Mouse (Mus musculus): ENCODE results near the gene Adamts15. TPM values are rescaled to one million over a fixed set of nuclear protein-coding genes. Genes with fewer than 3 reads are reported as not detected.

The Adamts15 gene
- polyA plus RNA-seq, 1 experiment from 2014 or later: 4.4 TPM

- no peak overlapping the region for H3K4me3 ChIP-seq (replicated peaks; ENCODE audit: low read length)
- H3K36me3 ChIP-seq (ENCODE audit: control insufficient read depth, insufficient read depth): no peaks in the 10 kb centered on the region
- no peak overlapping the region for H3K27ac ChIP-seq (ENCODE audit: low read length)
- WGBS: 73% methylated on average over 4 of the region's 4 CpGs
- H3K4me1 ChIP-seq (replicated peaks; ENCODE audit: control insufficient read depth, insufficient read depth, low read length): peaks cover 3% of the 10 kb centered on the region; the same call in 1 of the 2 replicates
- H3K9me3 ChIP-seq (ENCODE audit: control insufficient read depth, low read length): no peaks in the 10 kb centered on the region
- no peak overlapping the region for H3K9ac ChIP-seq (replicated peaks; ENCODE audit: low read depth, low read length)
- H3K27me3 ChIP-seq (replicated peaks; ENCODE audit: control insufficient read depth, insufficient read depth, low read length): no peaks in the 10 kb centered on the region
- no peak overlapping the region for H3K4me2 ChIP-seq (ENCODE audit: low read length)
- ATAC-seq: no peak
These were observed 28.3 kb upstream of the Adamts15 start for GRCm38 (mm10) chr9:30950592-30950991.

- ATAC-seq: peak; percentile 52; the same call in 1 of the 2 replicates
- Histone ChIP-seq H3K36me3 (ENCODE audit: control insufficient read depth, insufficient read depth) (no peaks in the 10 kb centered on the region), H3K27ac (ENCODE audit: low read length) (no peak overlapping the region), H3K4me3 (replicated peaks; ENCODE audit: low read length) (no peak overlapping the region), H3K4me2 (ENCODE audit: low read length) (no peak overlapping the region), H3K9me3 (ENCODE audit: control insufficient read depth, low read length) (no peaks in the 10 kb centered on the region), H3K4me1 (replicated peaks; ENCODE audit: control insufficient read depth, insufficient read depth, low read length) (peaks cover 3% of the 10 kb centered on the region; the same call in 1 of the 2 replicates), H3K27me3 (replicated peaks; ENCODE audit: control insufficient read depth, insufficient read depth, low read length) (peaks cover under 1% of the 10 kb centered on the region; the same call in 1 of the 2 replicates), H3K9ac (replicated peaks; ENCODE audit: low read depth, low read length) (no peak overlapping the region)
- WGBS: 37% methylated on average over 4 of the region's 4 CpGs
These were observed 27.7 kb upstream of the Adamts15 start for GRCm38 (mm10) chr9:30949971-30950370.

- Histone ChIP-seq H3K4me2 (ENCODE audit: low read length) (no peak overlapping the region), H3K27me3 (replicated peaks; ENCODE audit: control insufficient read depth, insufficient read depth, low read length) (peaks cover 6% of the 10 kb centered on the region; the same call in 1 of the 2 replicates), H3K9ac (replicated peaks; ENCODE audit: low read depth, low read length) (no peak overlapping the region), H3K36me3 (ENCODE audit: control insufficient read depth, insufficient read depth) (no peaks in the 10 kb centered on the region), H3K4me1 (replicated peaks; ENCODE audit: control insufficient read depth, insufficient read depth, low read length) (peaks cover 3% of the 10 kb centered on the region; the same call in 1 of the 2 replicates), H3K4me3 (replicated peaks; ENCODE audit: low read length) (no peak overlapping the region), H3K27ac (ENCODE audit: low read length) (no peak overlapping the region), H3K9me3 (ENCODE audit: control insufficient read depth, low read length) (no peaks in the 10 kb centered on the region)
- WGBS: 75% methylated on average over 3 of the region's 3 CpGs
- no peak for ATAC-seq
These were observed 27.2 kb upstream of the Adamts15 start for GRCm38 (mm10) chr9:30949422-30949821.

GRCm38 (mm10) chr9:30945276-30945675, 23.0 kb upstream of the Adamts15 start:
- Histone ChIP-seq H3K9ac (replicated peaks; ENCODE audit: low read depth, low read length) (no peak overlapping the region), H3K36me3 (ENCODE audit: control insufficient read depth, insufficient read depth) (no peaks in the 10 kb centered on the region), H3K9me3 (ENCODE audit: control insufficient read depth, low read length) (no peaks in the 10 kb centered on the region), H3K27me3 (replicated peaks; ENCODE audit: control insufficient read depth, insufficient read depth, low read length) (peaks cover 26% of the 10 kb centered on the region), H3K27ac (ENCODE audit: low read length) (no peak overlapping the region), H3K4me1 (replicated peaks; ENCODE audit: control insufficient read depth, insufficient read depth, low read length) (peaks cover 13% of the 10 kb centered on the region), H3K4me2 (ENCODE audit: low read length) (no peak overlapping the region), H3K4me3 (replicated peaks; ENCODE audit: low read length) (no peak overlapping the region)
- WGBS: 58% methylated on average over 1 of the region's 1 CpGs
- ATAC-seq: no peak

GRCm38 (mm10) chr9:30944234-30944633, 22.0 kb upstream of the Adamts15 start:
- no peak overlapping the region for H3K4me2 ChIP-seq (ENCODE audit: low read length)
- H3K27ac ChIP-seq (ENCODE audit: low read length): no peak overlapping the region
- H3K27me3 ChIP-seq (replicated peaks; ENCODE audit: control insufficient read depth, insufficient read depth, low read length): peaks cover 26% of the 10 kb centered on the region
- no peak overlapping the region for H3K9ac ChIP-seq (replicated peaks; ENCODE audit: low read depth, low read length)
- 16% methylated on average over 1 of the region's 1 CpGs for WGBS
- H3K4me1 ChIP-seq (replicated peaks; ENCODE audit: control insufficient read depth, insufficient read depth, low read length): peaks cover 10% of the 10 kb centered on the region
- no peaks in the 10 kb centered on the region for H3K9me3 ChIP-seq (ENCODE audit: control insufficient read depth, low read length)
- no peak overlapping the region for H3K4me3 ChIP-seq (replicated peaks; ENCODE audit: low read length)
- no peaks in the 10 kb centered on the region for H3K36me3 ChIP-seq (ENCODE audit: control insufficient read depth, insufficient read depth)
- no peak for ATAC-seq

- H3K27ac ChIP-seq (ENCODE audit: low read length): no peak overlapping the region
- WGBS: under 1% methylated on average over 14 of the region's 14 CpGs
- no peaks in the 10 kb centered on the region for H3K36me3 ChIP-seq (ENCODE audit: control insufficient read depth, insufficient read depth)
- H3K4me2 ChIP-seq (ENCODE audit: low read length): peak overlapping the region; percentile 98
- H3K27me3 ChIP-seq (replicated peaks; ENCODE audit: control insufficient read depth, insufficient read depth, low read length): peaks cover 26% of the 10 kb centered on the region
- H3K9me3 ChIP-seq (ENCODE audit: control insufficient read depth, low read length): no peaks in the 10 kb centered on the region
- peak overlapping the region; percentile 73 for H3K9ac ChIP-seq (replicated peaks; ENCODE audit: low read depth, low read length)
- peak overlapping the region; percentile 78 for H3K4me3 ChIP-seq (replicated peaks; ENCODE audit: low read length)
- 0 out of 2 replicates have a peak, but pooled peaks have one; percentile 1 for ATAC-seq
- peaks cover 10% of the 10 kb centered on the region for H3K4me1 ChIP-seq (replicated peaks; ENCODE audit: control insufficient read depth, insufficient read depth, low read length)
These were observed 21.1 kb upstream of the Adamts15 start for GRCm38 (mm10) chr9:30943341-30943740.

- ATAC-seq: peak; percentile 90
- Histone ChIP-seq H3K4me3 (replicated peaks; ENCODE audit: low read length) (peak within 1 kb of the TSS; percentile 78), H3K9me3 (ENCODE audit: control insufficient read depth, low read length) (no peaks in the 10 kb centered on the region), H3K4me2 (ENCODE audit: low read length) (peak within 1 kb of the TSS; percentile 98), H3K27me3 (replicated peaks; ENCODE audit: control insufficient read depth, insufficient read depth, low read length) (peaks cover 26% of the 10 kb centered on the region), H3K27ac (ENCODE audit: low read length) (no peak within 1 kb of the TSS), H3K9ac (replicated peaks; ENCODE audit: low read depth, low read length) (peak within 1 kb of the TSS; percentile 73), H3K36me3 (ENCODE audit: control insufficient read depth, insufficient read depth) (no peaks in the 10 kb centered on the region), H3K4me1 (replicated peaks; ENCODE audit: control insufficient read depth, insufficient read depth, low read length) (peaks cover 10% of the 10 kb centered on the region)
- WGBS: under 1% methylated on average over 96 of the region's 96 CpGs
These were observed 20.5 kb upstream of the Adamts15 start, which contains the start of gene Adamts8 for GRCm38 (mm10) chr9:30942512-30943313. Gene Adamts8, plus strand, starts transcription at chr9:30942562.

- ATAC-seq: peak; percentile 27; the same call in 1 of the 2 replicates
- 6% methylated on average over 6 of the region's 6 CpGs for WGBS
- Histone ChIP-seq H3K27ac (ENCODE audit: low read length) (no peak overlapping the region), H3K36me3 (ENCODE audit: control insufficient read depth, insufficient read depth) (no peaks in the 10 kb centered on the region), H3K4me2 (ENCODE audit: low read length) (no peak overlapping the region), H3K9ac (replicated peaks; ENCODE audit: low read depth, low read length) (no peak overlapping the region), H3K4me1 (replicated peaks; ENCODE audit: control insufficient read depth, insufficient read depth, low read length) (peaks cover 10% of the 10 kb centered on the region), H3K4me3 (replicated peaks; ENCODE audit: low read length) (no peak overlapping the region), H3K27me3 (replicated peaks; ENCODE audit: control insufficient read depth, insufficient read depth, low read length) (peaks cover 26% of the 10 kb centered on the region), H3K9me3 (ENCODE audit: control insufficient read depth, low read length) (no peaks in the 10 kb centered on the region)
These were observed 18.1 kb upstream of the Adamts15 start for GRCm38 (mm10) chr9:30940328-30940727.

GRCm38 (mm10) chr9:30936674-30937438, 14.6 kb upstream of the Adamts15 start:
- Histone ChIP-seq H3K4me1 (replicated peaks; ENCODE audit: control insufficient read depth, insufficient read depth, low read length) (no peaks in the 10 kb centered on the region; the same call in 1 of the 2 replicates), H3K9ac (replicated peaks; ENCODE audit: low read depth, low read length) (no peak overlapping the region), H3K4me2 (ENCODE audit: low read length) (no peak overlapping the region), H3K27me3 (replicated peaks; ENCODE audit: control insufficient read depth, insufficient read depth, low read length) (peaks cover 15% of the 10 kb centered on the region), H3K27ac (ENCODE audit: low read length) (no peak overlapping the region), H3K36me3 (ENCODE audit: control insufficient read depth, insufficient read depth) (no peaks in the 10 kb centered on the region), H3K9me3 (ENCODE audit: control insufficient read depth, low read length) (no peaks in the 10 kb centered on the region), H3K4me3 (replicated peaks; ENCODE audit: low read length) (no peak overlapping the region)
- WGBS: 33% methylated on average over 9 of the region's 9 CpGs
- peak; percentile 85 for ATAC-seq

All from forebrain, embryonic 16.5 days (tissue).